Mouse (Mus musculus) liver, embryonic 14.5 days (tissue): ENCODE results near the gene Stat3. TPM values are rescaled to one million over a fixed set of nuclear protein-coding genes. Genes with fewer than 3 reads are reported as not detected.

Experiments used
- ATAC-seq: fragments of 200-750 bp; cut with Nextera tagmentation; 2 replicates; pipeline ENCODE4 v1.8.0; 2017; ENCODE audit warnings: moderate number of reproducible peaks, mild to moderate bottlenecking, moderate library complexity; ENCODE audit not compliant: insufficient read depth
- DNase-seq, 3 experiments: peaks; one replicate each; pipeline ENCODE4 v3.0.0-alpha.2; 2012 to 2013; ENCODE audit warnings: low read depth in 3 of 3, low spot score in 3 of 3
- H3K27ac ChIP-seq: fragments of 300-500 bp; sonication (generic); 2 replicates; pipeline ENCODE4 v1.5.1; 2014; ENCODE audit warnings: moderate library complexity, mild to moderate bottlenecking, control low read depth, inconsistent platforms
- H3K27me3 ChIP-seq: fragments of 300-500 bp; sonication (generic); 2 replicates; pipeline ENCODE4 v1.6.1; 2014; ENCODE audit warnings: mild to moderate bottlenecking, low read length, moderate library complexity; ENCODE audit not compliant: control insufficient read depth, insufficient read depth
- H3K36me3 ChIP-seq: fragments of 300-500 bp; sonication (generic); replicated peaks from 2 replicates; pipeline ENCODE4 v1.6.1; 2014; ENCODE audit warnings: low read depth; ENCODE audit not compliant: control insufficient read depth, insufficient read depth
- H3K4me1 ChIP-seq, 2 experiments: fragments of 200-500 bp in 1 of 2; fragments of 300-500 bp in 1 of 2; sonication (generic) in 1 of 2; replicated peaks; 2 replicates each; pipeline ENCODE4 v1.6.1; 2012 to 2014; ENCODE audit warnings: antibody characterized with exemption in 1 of 2, inconsistent platforms in 1 of 2, low read length in 1 of 2; ENCODE audit not compliant: control insufficient read depth in 2 of 2, insufficient read depth in 2 of 2
- H3K4me2 ChIP-seq: fragments of 300-500 bp; sonication (generic); 2 replicates; pipeline ENCODE4 v1.6.1; 2014; ENCODE audit warnings: low read depth, mild to moderate bottlenecking, control low read depth, moderate library complexity
- H3K4me3 ChIP-seq, 2 experiments: fragments of 200-500 bp in 1 of 2; fragments of 300-500 bp in 1 of 2; sonication (generic) in 1 of 2; 2 replicates each; pipeline ENCODE4 v1.5.1; 2012 to 2014; ENCODE audit warnings: low read depth in 2 of 2, low read length in 2 of 2, mild to moderate bottlenecking in 2 of 2, control low read depth in 1 of 2, inconsistent platforms in 1 of 2, moderate library complexity in 1 of 2; ENCODE audit not compliant: insufficient read depth in 1 of 2
- H3K9ac ChIP-seq: fragments of 300-500 bp; sonication (generic); replicated peaks from 2 replicates; pipeline ENCODE4 v1.6.1; 2014; ENCODE audit warnings: mild to moderate bottlenecking, control low read depth, moderate library complexity
- H3K9me3 ChIP-seq: fragments of 300-500 bp; sonication (generic); 2 replicates; pipeline ENCODE4 v1.6.1; 2016; ENCODE audit warnings: low read length, mixed read lengths; ENCODE audit not compliant: control insufficient read depth
- CTCF ChIP-seq: IDR thresholded peaks from 2 replicates; pipeline ENCODE4 v1.5.1; 2016; ENCODE audit warnings: antibody characterized with exemption, low read depth, control low read depth
- EP300 ChIP-seq: IDR thresholded peaks from 2 replicates; pipeline ENCODE4 v1.6.1; 2016; ENCODE audit warnings: antibody characterized with exemption, low read depth
- WGBS: fragments of 180-500 bp; shearing (Covaris S2); extraction: QIAGEN DNeasy Blood & Tissue Kit; methylation state at CpG from one replicate; pipeline ENCODE4 v1.1.7; 2014; ENCODE audit not compliant: insufficient replicate concordance; 5-methylcytosine and 5-hydroxymethylcytosine counted together
- polyA plus RNA-seq, 2 experiments: library from polyadenylated mRNA; depleted of rRNA in 1 of 2; stranded (reverse) in 1 of 2; unstranded in 1 of 2; fragments of >200 nt; fragmentation: Nextera tagmentation in 1 of 2; extraction: Ambion mirVana in 1 of 2; gene quantifications; 2 replicates each; pipeline versions ENCODE4 v1.2.1 to v1.2.3; 2012 to 2014

Stat3 gene
- polyA plus RNA-seq, 2 experiments: 17.7 to 27.4 TPM

GRCm38 (mm10) chr11:100893482-100893881, 45.9 kb downstream of the Stat3 start:
- Histone ChIP-seq H3K27me3 (no peaks in the 10 kb centered on the region), H3K4me2 (peak overlapping the region; percentile 59), H3K36me3 (peaks cover 20% of the 10 kb centered on the region), H3K4me1 (peaks cover 22 to 42% of the 10 kb centered on the region in 2 experiments), H3K27ac (no peak overlapping the region), H3K9ac (peak overlapping the region; percentile 34; the same call in 1 of the 2 replicates), H3K4me3 (no peak overlapping the region), H3K9me3 (no peaks in the 10 kb centered on the region)
- peak; percentile 82 to 88 (median 84) for DNase-seq
- peak; percentile 61 for ATAC-seq
- 0 out of 2 replicates have a peak, but pooled peaks have one; percentile 11 for TF ChIP-seq EP300
- TF ChIP-seq CTCF: peak; percentile 100
- WGBS: 15% methylated on average over 9 of the region's 9 CpGs

GRCm38 (mm10) chr11:100892435-100892834, 46.9 kb downstream of the Stat3 start:
- peak overlapping the region; percentile 76 for H3K27ac ChIP-seq
- H3K4me2 ChIP-seq: peak overlapping the region; percentile 61
- H3K4me3 ChIP-seq: no peak overlapping the region
- H3K36me3 ChIP-seq: peaks cover 16% of the 10 kb centered on the region
- no peak overlapping the region for H3K9ac ChIP-seq
- no peaks in the 10 kb centered on the region for H3K27me3 ChIP-seq
- no peak for ATAC-seq
- H3K4me1 ChIP-seq: peaks cover 28 to 51% of the 10 kb centered on the region in 2 experiments
- DNase-seq: no peak
- TF ChIP-seq EP300 (no peak), CTCF (no peak)
- WGBS: 65% methylated on average over 5 of the region's 5 CpGs
- no peaks in the 10 kb centered on the region for H3K9me3 ChIP-seq

DNA sequence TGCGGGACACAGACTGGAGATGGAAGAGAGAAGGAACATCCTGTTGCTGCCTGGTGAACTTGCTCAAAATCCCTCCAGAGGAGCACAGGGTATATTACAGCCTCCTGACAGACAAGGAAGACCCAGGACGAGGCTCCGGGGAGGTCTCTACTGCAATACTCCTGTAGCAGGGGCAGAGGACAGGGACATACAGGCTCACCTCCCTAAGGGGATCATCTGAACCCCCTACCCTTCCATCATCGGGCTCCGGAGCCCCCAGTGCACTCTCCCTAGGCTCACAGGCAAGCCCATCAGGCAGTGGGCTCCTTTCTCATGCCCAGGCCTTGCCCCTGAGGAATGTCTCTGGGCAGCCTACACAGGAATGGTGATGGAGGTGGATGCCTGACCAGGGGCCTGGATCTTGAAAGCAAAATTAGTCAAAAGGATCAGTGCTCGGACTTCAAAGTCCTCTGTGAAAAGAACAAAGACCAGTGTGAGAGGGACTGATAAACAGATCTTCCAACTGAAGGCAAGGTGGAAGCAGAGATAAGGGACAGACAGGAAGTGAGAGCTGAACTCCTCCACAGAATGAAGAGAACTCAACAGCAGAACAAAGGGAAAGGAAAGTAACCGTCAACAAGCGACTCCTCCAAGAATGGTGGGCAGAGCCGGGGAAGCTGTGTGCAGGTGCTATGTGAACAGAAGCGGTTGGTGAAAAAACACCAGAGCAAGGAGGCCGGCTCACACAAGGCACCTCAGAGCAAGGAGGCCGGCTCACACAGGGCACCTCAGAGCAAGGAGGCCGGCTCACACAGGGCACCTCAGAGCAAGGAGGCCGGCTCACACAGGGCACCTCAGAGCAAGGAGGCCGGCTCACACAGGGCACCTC, 47.9 kb downstream of the Stat3 start:
- Histone ChIP-seq H3K27ac (peak overlapping the region; percentile 76), H3K4me3 (peak overlapping the region in 1 of 2 experiments; percentile 17; a peak in 1 of 4 replicates), H3K4me2 (peak overlapping the region; percentile 61), H3K27me3 (no peaks in the 10 kb centered on the region), H3K36me3 (peaks cover 16% of the 10 kb centered on the region), H3K9me3 (no peaks in the 10 kb centered on the region), H3K4me1 (peaks cover 37 to 61% of the 10 kb centered on the region in 2 experiments), H3K9ac (peak overlapping the region; percentile 67)
- DNase-seq (peak; percentile 78 to 82 (median 81)), ATAC-seq (peak; percentile 84)
- TF ChIP-seq EP300: peak; percentile 98
- peak; percentile 42; the same call in 1 of the 2 replicates for TF ChIP-seq CTCF
- WGBS: 10% methylated on average over 15 of the region's 15 CpGs

DNA sequence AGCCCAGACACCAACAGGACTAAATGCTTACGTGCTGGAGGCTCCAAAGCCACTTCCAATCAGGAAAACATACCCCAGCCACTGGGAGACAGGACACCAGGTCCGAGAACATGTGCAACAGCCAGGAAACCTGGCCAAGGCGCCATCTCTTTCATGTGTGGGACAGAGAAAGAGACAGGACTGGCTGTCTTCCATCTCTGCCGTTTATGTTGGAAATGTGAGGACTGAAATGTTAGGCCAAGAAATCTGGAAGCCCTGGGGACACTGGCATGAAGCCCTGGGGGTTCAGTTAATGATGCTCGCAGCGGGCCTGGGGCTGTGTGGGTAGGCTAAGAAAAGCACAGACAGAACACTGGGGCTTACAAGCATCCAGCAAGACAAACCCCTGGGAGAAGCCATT, 48.9 kb downstream of the Stat3 start:
- Histone ChIP-seq H3K4me1 (peaks cover 47 to 71% of the 10 kb centered on the region in 2 experiments), H3K9me3 (no peaks in the 10 kb centered on the region), H3K36me3 (peaks cover 16% of the 10 kb centered on the region), H3K4me3 (no peak overlapping the region), H3K27ac (no peak overlapping the region), H3K27me3 (no peaks in the 10 kb centered on the region), H3K4me2 (no peak overlapping the region), H3K9ac (no peak overlapping the region)
- no peak for DNase-seq
- ATAC-seq: no peak
- 80% methylated on average over 6 of the region's 6 CpGs for WGBS
- TF ChIP-seq CTCF: no peak
- no peak for TF ChIP-seq EP300

- Histone ChIP-seq H3K27ac (peak overlapping the region; percentile 14), H3K27me3 (no peaks in the 10 kb centered on the region), H3K4me2 (no peak overlapping the region), H3K4me3 (no peak overlapping the region), H3K4me1 (peaks cover 53 to 71% of the 10 kb centered on the region in 2 experiments), H3K9ac (no peak overlapping the region), H3K36me3 (peaks cover 12% of the 10 kb centered on the region), H3K9me3 (no peaks in the 10 kb centered on the region)
- no peak for DNase-seq
- TF ChIP-seq EP300: no peak
- no peak for ATAC-seq
- WGBS: 29% methylated on average over 10 of the region's 10 CpGs
Measured at GRCm38 (mm10) chr11:100888348-100888820, 51.0 kb downstream of the Stat3 start.
